Mouse (Mus musculus) gastrocnemius, adult 2 months (tissue): Measurements from ENCODE around the gene Prickle1. TPM values are rescaled to one million over a fixed set of nuclear protein-coding genes. Genes with fewer than 3 reads are reported as not detected.

Source experiments
- DNase-seq: peaks from one replicate; pipeline ENCODE4 v3.0.0; 2022
- H3K27ac ChIP-seq: fragments of 200-600 bp; 2 replicates; pipeline ENCODE4 v1.8.1; 2022; ENCODE audit warnings: mild to moderate bottlenecking
- H3K4me3 ChIP-seq: fragments of 200-600 bp; 2 replicates; pipeline ENCODE4 v1.8.1; 2022; ENCODE audit warnings: mild to moderate bottlenecking, moderate library complexity
- CTCF ChIP-seq: fragments of 200-600 bp; IDR thresholded peaks from 2 replicates; pipeline ENCODE4 v1.8.1; 2022; ENCODE audit warnings: antibody characterized with exemption, mild to moderate bottlenecking, moderate library complexity
- intact Hi-C: fragments of 180-260 bp; cut with DNase I; formaldehyde crosslinking; loops from one replicate; pipeline ENCODE4 v1.15.1; 2025
- total RNA-seq, 2 experiments: library from RNA; stranded (reverse); gene quantifications; 2 replicates each; pipeline ENCODE4 v1.2.3; 2021

The Prickle1 gene
- total RNA-seq, 2 experiments from 2014 or later = 2.9 to 4.8 TPM

- no peak for DNase-seq
- TF ChIP-seq CTCF = no peak
- Histone ChIP-seq H3K4me3 (no peak overlapping the region), H3K27ac (no peak overlapping the region)
- intact Hi-C loops = no loop called here
Measured at GRCm38 (mm10) chr15:93512437-93512836, 83.3 kb downstream of the Prickle1 start.

- DNase-seq = no peak
- intact Hi-C loops = no loop called here
- TF ChIP-seq CTCF = no peak
- Histone ChIP-seq H3K27ac (no peak overlapping the region), H3K4me3 (no peak overlapping the region)
Measured at GRCm38 (mm10) chr15:93510690-93511336, 84.9 kb downstream of the Prickle1 start.

GRCm38 (mm10) chr15:93504808-93505207 is 90.9 kb downstream of the Prickle1 start:
- no peak for TF ChIP-seq CTCF
- no peak overlapping the region for H3K27ac ChIP-seq
- intact Hi-C loops = no loop called here
- H3K4me3 ChIP-seq = no peak overlapping the region
- no peak for DNase-seq

- intact Hi-C loops = no loop called here
- no peak for TF ChIP-seq CTCF
- DNase-seq = no peak
- H3K4me3 ChIP-seq = no peak overlapping the region
- H3K27ac ChIP-seq = no peak overlapping the region
Measured at GRCm38 (mm10) chr15:93503201-93503745, 92.4 kb downstream of the Prickle1 start.

- H3K4me3 ChIP-seq = no peak overlapping the region
- TF ChIP-seq CTCF = peak; percentile 43; the same call in 1 of the 2 replicates
- intact Hi-C loops = no loop called here
- DNase-seq = no peak
- H3K27ac ChIP-seq = no peak overlapping the region
Measured at GRCm38 (mm10) chr15:93502703-93503102, 93.0 kb downstream of the Prickle1 start.

GRCm38 (mm10) chr15:93499866-93500265 is 95.8 kb downstream of the Prickle1 start:
- Histone ChIP-seq H3K4me3 (no peak overlapping the region), H3K27ac (no peak overlapping the region)
- DNase-seq = no peak
- intact Hi-C loops = no loop called here
- no peak for TF ChIP-seq CTCF

GRCm38 (mm10) chr15:93494700-93495099 is 101.0 kb downstream of the Prickle1 start:
- H3K27ac ChIP-seq = peak overlapping the region; percentile 54
- intact Hi-C loops = no loop called here
- H3K4me3 ChIP-seq = no peak overlapping the region
- TF ChIP-seq CTCF = 0 out of 2 replicates have a peak, but pooled peaks have one; percentile 9
- no peak for DNase-seq

- intact Hi-C loops = no loop called here
- Histone ChIP-seq H3K27ac (no peak overlapping the region), H3K4me3 (no peak overlapping the region)
- no peak for DNase-seq
- TF ChIP-seq CTCF = no peak
Measured at GRCm38 (mm10) chr15:93489597-93489996, 106.1 kb downstream of the Prickle1 start.

- no peak for TF ChIP-seq CTCF
- H3K27ac ChIP-seq = peak overlapping the region; percentile 56
- no peak for DNase-seq
- intact Hi-C loops = no loop called here
- no peak overlapping the region for H3K4me3 ChIP-seq
Measured at GRCm38 (mm10) chr15:93486066-93486465, 109.6 kb downstream of the Prickle1 start.

GRCm38 (mm10) chr15:93485252-93485651 is 110.4 kb downstream of the Prickle1 start:
- no peak for TF ChIP-seq CTCF
- no peak for DNase-seq
- intact Hi-C loops = no loop called here
- Histone ChIP-seq H3K27ac (peak overlapping the region; percentile 56), H3K4me3 (no peak overlapping the region)

GRCm38 (mm10) chr15:93484261-93484710 is 111.4 kb downstream of the Prickle1 start:
- TF ChIP-seq CTCF = no peak
- DNase-seq = no peak
- Histone ChIP-seq H3K27ac (no peak overlapping the region), H3K4me3 (no peak overlapping the region)
- intact Hi-C loops = no loop called here

- no peak overlapping the region for H3K27ac ChIP-seq
- intact Hi-C loops = no loop called here
- no peak for DNase-seq
- H3K4me3 ChIP-seq = no peak overlapping the region
- no peak for TF ChIP-seq CTCF
Measured at GRCm38 (mm10) chr15:93481112-93481511, 114.6 kb downstream of the Prickle1 start.

- no peak overlapping the region for H3K4me3 ChIP-seq
- H3K27ac ChIP-seq = no peak overlapping the region
- intact Hi-C loops = no loop called here
- no peak for TF ChIP-seq CTCF
- no peak for DNase-seq
Measured at GRCm38 (mm10) chr15:93479445-93479844, 116.2 kb downstream of the Prickle1 start.

GRCm38 (mm10) chr15:93478676-93479075 is 117.0 kb downstream of the Prickle1 start:
- DNase-seq = no peak
- Histone ChIP-seq H3K27ac (no peak overlapping the region), H3K4me3 (no peak overlapping the region)
- intact Hi-C loops = no loop called here
- peak; percentile 17; the same call in 1 of the 2 replicates for TF ChIP-seq CTCF
